Mouse (Mus musculus): Measurements from ENCODE around the gene Hist1h2ak. TPM values are rescaled to one million over a fixed set of nuclear protein-coding genes. Genes with fewer than 3 reads are reported as not detected.

The Hist1h2ak gene
- 33.5 to 52.3 TPM (median 43.6 TPM) in 4 replicates for total RNA-seq (2023)

GRCm38 (mm10) chr13:21753524-21754285, at the start of gene Hist1h2ak, which contains the start of gene Hist1h2bn:
Gene Hist1h2ak, minus strand, starts transcription at chr13:21753827.
Gene Hist1h2bn, plus strand, starts transcription at chr13:21754123.

DNA sequence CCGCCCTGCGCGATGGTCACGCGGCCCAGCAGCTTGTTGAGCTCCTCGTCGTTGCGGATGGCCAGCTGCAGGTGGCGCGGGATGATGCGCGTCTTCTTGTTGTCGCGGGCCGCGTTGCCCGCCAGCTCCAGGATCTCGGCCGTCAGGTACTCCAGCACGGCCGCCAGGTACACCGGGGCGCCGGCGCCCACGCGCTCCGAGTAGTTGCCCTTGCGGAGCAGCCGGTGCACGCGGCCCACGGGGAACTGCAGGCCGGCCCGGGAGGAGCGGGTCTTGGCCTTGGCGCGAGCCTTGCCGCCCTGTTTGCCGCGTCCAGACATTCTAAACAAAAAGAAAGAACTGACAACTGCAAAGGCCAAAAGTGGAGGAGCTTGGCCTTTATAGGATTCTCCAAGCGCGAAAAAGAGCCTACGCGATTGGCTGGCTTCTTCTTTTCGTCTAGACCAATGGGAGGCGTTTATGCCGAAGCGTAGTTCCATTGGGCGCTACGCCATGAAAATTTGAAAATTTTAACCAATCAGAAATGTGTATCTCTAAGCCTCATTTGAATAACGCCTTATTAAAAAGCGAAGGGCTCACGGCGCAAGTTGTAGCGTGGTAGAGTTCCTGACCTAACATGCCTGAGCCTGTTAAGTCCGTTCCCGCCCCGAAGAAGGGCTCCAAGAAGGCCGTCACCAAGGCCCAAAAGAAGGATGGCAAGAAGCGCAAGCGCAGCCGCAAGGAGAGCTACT, 33.4 kb upstream of the Hist1h2ak start, which contains the start of the genes Hist1h2an and Hist1h2bp:
Gene Hist1h2an (minus strand): TSS at position 320 of the 731 bp plus-strand sequence.
Gene Hist1h2bp (plus strand): TSS at position 563 of the 731 bp plus-strand sequence.

DNA sequence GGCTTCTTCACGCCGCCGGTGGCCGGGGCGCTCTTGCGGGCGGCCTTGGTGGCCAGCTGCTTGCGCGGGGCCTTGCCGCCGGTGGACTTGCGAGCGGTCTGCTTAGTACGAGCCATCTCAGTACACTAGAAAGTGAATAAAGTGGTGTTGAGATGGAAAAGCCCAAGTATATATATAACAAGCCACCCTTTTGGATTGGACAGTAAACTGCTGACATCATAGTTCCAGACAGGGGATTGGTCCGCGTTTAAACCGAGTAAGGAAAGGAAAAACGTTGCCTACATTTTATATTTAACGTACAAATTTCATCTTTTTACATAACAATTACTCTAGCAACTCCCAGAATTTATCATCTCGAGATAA, 29.6 kb upstream of the Hist1h2ak start, which contains the start of gene Hist1h3i:
Gene Hist1h3i (minus strand): TSS at position 116 of the 363 bp plus-strand sequence.

GRCm38 (mm10) chr13:21779767-21780731, 26.4 kb upstream of the Hist1h2ak start, which contains the start of gene Hist1h1b:
Gene Hist1h1b, minus strand, starts transcription at chr13:21780625.

DNA sequence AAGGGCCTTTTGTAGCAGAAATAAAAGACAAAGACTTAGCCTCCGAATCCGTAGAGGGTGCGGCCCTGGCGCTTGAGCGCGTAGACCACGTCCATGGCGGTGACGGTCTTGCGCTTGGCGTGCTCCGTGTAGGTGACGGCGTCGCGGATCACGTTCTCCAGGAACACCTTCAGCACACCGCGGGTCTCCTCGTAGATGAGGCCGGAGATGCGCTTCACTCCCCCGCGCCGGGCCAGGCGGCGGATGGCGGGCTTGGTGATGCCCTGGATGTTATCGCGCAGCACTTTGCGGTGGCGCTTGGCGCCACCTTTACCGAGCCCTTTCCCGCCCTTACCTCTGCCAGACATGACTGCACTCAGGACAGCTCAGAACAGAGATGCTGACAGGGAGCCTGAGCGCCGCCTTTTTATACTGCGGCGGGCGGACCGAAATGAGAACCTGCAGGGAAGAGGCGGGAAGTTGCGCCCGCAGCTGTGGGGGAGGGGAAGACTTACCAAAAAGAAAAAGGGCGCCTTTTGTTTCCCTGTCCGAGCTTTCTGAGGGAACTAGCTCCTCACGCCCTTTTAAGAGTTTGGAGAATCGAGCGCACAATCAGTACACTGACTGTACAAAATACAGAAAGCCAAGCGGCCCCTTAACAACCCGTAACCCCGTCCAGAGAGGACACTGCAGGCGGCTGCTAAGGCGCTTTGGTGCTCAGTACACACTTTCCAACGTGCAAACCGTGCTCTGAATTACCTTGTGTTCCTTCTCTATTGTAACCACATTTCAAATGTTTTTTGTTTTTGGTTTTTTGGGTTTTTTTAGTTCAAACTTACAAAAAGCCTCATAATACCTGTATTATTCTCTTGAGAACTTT, 3.2 kb downstream of the Hist1h2ak start, which contains the start of gene Hist1h4k:
Gene Hist1h4k (minus strand): TSS at position 347 of the 859 bp plus-strand sequence.

DNA sequence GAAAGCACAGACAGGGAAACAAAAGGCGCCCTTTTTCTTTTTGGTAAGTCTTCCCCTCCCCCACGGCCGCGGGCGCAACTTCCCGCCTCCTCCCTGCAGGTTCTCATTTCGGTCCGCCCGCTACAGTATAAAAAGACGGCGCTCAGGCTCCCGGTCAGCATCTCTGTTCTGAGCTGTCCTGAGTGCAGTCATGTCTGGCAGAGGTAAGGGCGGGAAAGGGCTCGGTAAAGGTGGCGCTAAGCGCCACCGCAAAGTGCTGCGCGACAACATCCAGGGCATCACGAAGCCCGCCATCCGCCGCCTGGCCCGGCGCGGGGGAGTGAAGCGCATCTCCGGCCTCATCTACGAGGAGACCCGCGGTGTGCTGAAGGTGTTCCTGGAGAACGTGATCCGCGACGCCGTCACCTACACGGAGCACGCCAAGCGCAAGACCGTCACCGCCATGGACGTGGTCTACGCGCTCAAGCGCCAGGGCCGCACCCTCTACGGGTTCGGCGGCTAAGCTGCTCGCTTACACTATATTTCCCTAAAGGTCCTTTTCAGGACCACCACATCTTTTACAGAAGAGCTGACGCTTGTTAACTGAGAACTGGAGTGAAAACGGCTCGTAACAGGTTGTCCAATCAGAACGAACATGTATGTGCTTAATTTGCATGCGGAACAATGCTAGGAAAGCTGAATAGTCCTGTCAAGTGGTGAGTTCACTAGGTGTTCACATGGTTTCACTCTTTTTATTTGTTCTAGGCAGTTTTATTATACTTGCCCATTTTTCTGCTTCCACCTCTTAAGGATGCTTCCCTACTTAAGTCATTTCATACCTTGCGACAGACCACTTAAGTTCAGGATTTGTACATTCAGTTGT, 18.5 kb downstream of the Hist1h2ak start, which contains the start of gene Hist1h4j:
Gene Hist1h4j (plus strand): TSS at position 159 of the 862 bp plus-strand sequence.

GRCm38 (mm10) chr13:21721757-21722372, 31.8 kb downstream of the Hist1h2ak start, which contains the start of gene Hist1h2bm:
Gene Hist1h2bm, plus strand, starts transcription at chr13:21722044.

DNA sequence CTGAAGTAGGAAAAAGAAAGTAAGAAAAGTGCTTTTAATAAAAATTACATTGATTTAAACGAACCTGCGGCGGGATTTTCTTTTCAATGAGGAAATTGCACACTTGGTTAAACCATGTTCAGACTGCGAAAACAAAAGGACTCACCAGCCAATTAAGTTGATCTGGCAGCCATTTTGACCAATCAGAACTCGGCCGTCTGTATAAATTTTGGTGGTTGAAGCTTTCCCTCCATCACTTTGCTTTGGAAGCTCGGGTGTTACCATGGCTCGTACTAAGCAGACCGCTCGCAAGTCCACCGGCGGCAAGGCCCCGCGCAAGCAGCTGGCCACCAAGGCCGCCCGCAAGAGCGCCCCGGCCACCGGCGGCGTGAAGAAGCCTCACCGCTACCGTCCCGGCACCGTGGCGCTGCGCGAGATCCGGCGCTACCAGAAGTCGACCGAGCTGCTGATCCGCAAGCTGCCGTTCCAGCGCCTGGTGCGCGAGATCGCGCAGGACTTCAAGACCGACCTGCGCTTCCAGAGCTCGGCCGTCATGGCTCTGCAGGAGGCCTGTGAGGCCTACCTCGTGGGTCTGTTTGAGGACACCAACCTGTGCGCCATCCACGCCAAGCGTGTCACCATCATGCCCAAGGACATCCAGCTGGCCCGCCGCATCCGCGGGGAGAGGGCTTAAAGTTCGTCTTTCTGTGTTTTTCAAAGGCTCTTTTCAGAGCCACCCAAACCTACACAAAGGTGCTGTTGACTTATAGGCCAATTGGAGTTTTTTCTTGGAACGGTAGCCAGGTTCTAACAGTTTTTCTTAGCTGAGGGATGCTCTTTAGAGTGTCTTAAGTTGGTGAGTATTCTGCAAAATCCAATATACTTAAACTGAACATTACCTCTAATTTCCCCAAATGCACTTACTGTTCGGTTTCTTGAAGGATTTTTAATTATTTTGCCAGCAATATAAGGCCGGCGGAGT, 36.0 kb downstream of the Hist1h2ak start, which contains the start of gene Hist1h3h:
Gene Hist1h3h (plus strand): TSS at position 263 of the 961 bp plus-strand sequence.

DNA sequence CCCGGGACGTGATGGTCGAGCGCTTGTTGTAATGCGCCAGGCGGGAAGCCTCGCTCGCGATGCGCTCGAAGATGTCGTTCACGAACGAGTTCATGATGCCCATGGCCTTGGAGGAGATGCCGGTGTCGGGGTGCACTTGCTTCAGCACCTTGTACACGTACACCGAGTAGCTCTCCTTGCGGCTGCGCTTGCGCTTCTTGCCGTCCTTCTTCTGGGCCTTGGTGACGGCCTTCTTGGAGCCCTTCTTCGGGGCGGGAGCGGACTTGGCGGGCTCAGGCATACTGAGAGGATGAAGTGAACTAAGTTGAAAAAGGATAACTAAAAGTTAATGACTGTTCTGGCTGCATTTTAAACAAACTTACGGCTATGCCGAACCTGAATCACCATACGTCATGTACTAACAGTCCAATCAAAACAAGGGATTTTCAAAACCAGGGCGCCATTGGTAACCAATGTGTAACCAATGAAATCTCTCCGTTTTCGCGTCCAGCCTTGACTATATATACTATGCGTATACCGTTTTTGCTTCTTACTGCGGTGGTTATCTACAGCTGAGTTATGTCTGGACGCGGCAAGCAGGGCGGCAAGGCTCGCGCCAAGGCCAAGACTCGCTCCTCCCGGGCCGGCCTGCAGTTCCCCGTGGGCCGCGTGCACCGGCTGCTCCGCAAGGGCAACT, 37.6 kb downstream of the Hist1h2ak start, which contains the start of the genes Hist1h2bl and Hist1h2ai:
Gene Hist1h2bl (minus strand): TSS at position 280 of the 676 bp plus-strand sequence.
Gene Hist1h2ai (plus strand): TSS at position 559 of the 676 bp plus-strand sequence.

Other genes starting within 250 kb of the Hist1h2ak start
- gene Zkscan8, start 222.7 kb downstream of the Hist1h2ak start, total RNA-seq (2023): 7.7 to 11.4 TPM (median 10.3 TPM) in 4 replicates
- not detected in 4 replicates for gene Olfr1366, start 211.0 kb downstream of the Hist1h2ak start, total RNA-seq (2023)
- not detected in 4 replicates for gene Olfr1535, start 193.9 kb downstream of the Hist1h2ak start, total RNA-seq (2023)
- not detected in 4 replicates for gene Olfr1364, start 172.1 kb downstream of the Hist1h2ak start, total RNA-seq (2023)
- not detected in 4 replicates for gene Olfr1362, start 139.8 kb downstream of the Hist1h2ak start, total RNA-seq (2023)
- not detected in 4 replicates for gene Olfr11, start 111.3 kb downstream of the Hist1h2ak start, total RNA-seq (2023)
- not detected in 4 replicates for gene Olfr1361, start 90.4 kb downstream of the Hist1h2ak start, total RNA-seq (2023)
- not detected in 4 replicates for gene Olfr1360, start 76.4 kb downstream of the Hist1h2ak start, total RNA-seq (2023)
- not detected in 4 replicates for gene Olfr1359, start 55.7 kb downstream of the Hist1h2ak start, total RNA-seq (2023)
- 60.5 to 95.6 TPM (median 91.5 TPM) in 4 replicates for gene Hist1h2bl, start 37.7 kb downstream of the Hist1h2ak start, total RNA-seq (2023)
- gene Hist1h2ai, start 37.4 kb downstream of the Hist1h2ak start, total RNA-seq (2023): 86.2 to 128 TPM (median 105 TPM) in 4 replicates
- 124 to 146 TPM (median 132 TPM) in 4 replicates for gene Hist1h3h, start 36.2 kb downstream of the Hist1h2ak start, total RNA-seq (2023)
- gene Hist1h2bm, start 31.8 kb downstream of the Hist1h2ak start, total RNA-seq (2023): 7.8 to 14.0 TPM (median 11.2 TPM) in 4 replicates
- gene Hist1h4j, start 18.8 kb downstream of the Hist1h2ak start, total RNA-seq (2023): 13.5 to 16.8 TPM (median 15.9 TPM) in 4 replicates
- 235 to 385 TPM (median 353 TPM) in 4 replicates for gene Hist1h4k, start 3.3 kb downstream of the Hist1h2ak start, total RNA-seq (2023)
- 76.0 to 118 TPM (median 87.0 TPM) in 4 replicates for gene Hist1h2bn, start 296 bp upstream of the Hist1h2ak start, total RNA-seq (2023)
- 55.1 to 70.5 TPM (median 62.8 TPM) in 4 replicates for gene Hist1h1b, start 26.8 kb upstream of the Hist1h2ak start, total RNA-seq (2023)
- gene Hist1h3i, start 29.5 kb upstream of the Hist1h2ak start, total RNA-seq (2023): 183 to 227 TPM (median 189 TPM) in 4 replicates
- 30.2 to 44.7 TPM (median 33.5 TPM) in 4 replicates for gene Hist1h2an, start 33.4 kb upstream of the Hist1h2ak start, total RNA-seq (2023)
- 32.1 to 51.1 TPM (median 41.4 TPM) in 4 replicates for gene Hist1h2bp, start 33.6 kb upstream of the Hist1h2ak start, total RNA-seq (2023)
- 160 to 195 TPM (median 178 TPM) in 4 replicates for gene Hist1h2bq, start 56.4 kb upstream of the Hist1h2ak start, total RNA-seq (2023)
- 204 to 263 TPM (median 252 TPM) in 4 replicates for gene Hist1h2ao, start 56.6 kb upstream of the Hist1h2ak start, total RNA-seq (2023)
- 296 to 419 TPM (median 357 TPM) in 4 replicates for gene Hist1h4m, start 57.9 kb upstream of the Hist1h2ak start, total RNA-seq (2023)
- 56.0 to 117 TPM (median 97.2 TPM) in 4 replicates for gene Hist1h4n, start 78.4 kb upstream of the Hist1h2ak start, total RNA-seq (2023)
- gene Hist1h2ap, start 79.7 kb upstream of the Hist1h2ak start, total RNA-seq (2023): 44.1 to 82.7 TPM (median 54.3 TPM) in 4 replicates
- gene Hist1h2br, start 79.9 kb upstream of the Hist1h2ak start, total RNA-seq (2023): 158 to 191 TPM (median 175 TPM) in 4 replicates
- 3.0 to 4.9 TPM (median 3.4 TPM) in 4 replicates for gene Zfp184, start 191.3 kb upstream of the Hist1h2ak start, total RNA-seq (2023)
- gene Pom121l2, start 227.4 kb upstream of the Hist1h2ak start, total RNA-seq (2023): not detected in 4 replicates